Mouse (Mus musculus): ENCODE results near the gene Lcn3. TPM values are rescaled to one million over a fixed set of nuclear protein-coding genes. Genes with fewer than 3 reads are reported as not detected.
"Not testable (repeated sequence)": the region's sequence is repeated elsewhere in the genome, so short reads cannot be mapped to it uniquely, and the experiment has no call there.

Lcn3 gene
- total RNA-seq (2021): not detected
- long read RNA-seq, experiment 1: 0 reads
- long read RNA-seq, experiment 2: 0 reads

DNA sequence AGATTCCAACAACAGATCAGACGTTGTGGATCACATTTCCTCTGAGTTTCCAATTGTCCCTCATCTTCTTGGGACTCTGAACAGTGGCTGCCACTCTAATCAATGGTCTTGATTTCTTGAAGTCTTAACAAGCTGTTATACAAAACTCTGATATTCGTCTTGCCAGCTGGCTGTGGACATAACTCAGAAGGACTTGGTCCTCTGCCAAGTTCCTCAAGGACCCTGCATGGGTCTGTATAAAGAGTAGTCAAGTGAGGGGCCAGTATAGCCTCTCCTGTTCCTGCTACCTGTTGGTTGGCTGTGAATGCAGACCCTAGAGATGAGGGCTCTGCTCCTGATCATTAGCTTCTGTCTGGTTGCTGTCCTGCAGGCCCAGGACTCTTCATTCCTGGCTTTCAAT lies at the start of gene Lcn3:
TSS of gene Lcn3 (plus strand) at position 301 of the 400 bp plus-strand sequence.
- no peak for DNase-seq

DNA sequence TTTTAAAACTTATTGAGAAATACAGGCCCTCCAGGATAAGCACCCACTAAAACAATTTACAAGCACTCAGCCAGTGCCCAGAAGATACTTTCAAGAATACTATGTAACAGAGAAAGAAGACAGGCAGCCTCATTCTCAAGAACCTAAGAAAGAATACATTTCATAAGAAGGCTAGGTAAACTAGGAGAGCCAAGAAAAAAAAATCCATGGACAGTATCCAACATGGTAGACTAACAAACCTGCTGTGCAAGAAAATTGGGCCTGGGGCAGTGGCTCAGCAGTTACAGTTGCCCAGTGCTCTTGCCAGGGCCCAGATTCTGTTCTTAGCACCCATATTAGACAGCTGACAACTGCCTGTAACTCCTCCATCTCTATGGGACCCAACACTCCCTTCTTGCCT lies 48.1 kb upstream of the Lcn3 start:
- no peak for DNase-seq

DNA sequence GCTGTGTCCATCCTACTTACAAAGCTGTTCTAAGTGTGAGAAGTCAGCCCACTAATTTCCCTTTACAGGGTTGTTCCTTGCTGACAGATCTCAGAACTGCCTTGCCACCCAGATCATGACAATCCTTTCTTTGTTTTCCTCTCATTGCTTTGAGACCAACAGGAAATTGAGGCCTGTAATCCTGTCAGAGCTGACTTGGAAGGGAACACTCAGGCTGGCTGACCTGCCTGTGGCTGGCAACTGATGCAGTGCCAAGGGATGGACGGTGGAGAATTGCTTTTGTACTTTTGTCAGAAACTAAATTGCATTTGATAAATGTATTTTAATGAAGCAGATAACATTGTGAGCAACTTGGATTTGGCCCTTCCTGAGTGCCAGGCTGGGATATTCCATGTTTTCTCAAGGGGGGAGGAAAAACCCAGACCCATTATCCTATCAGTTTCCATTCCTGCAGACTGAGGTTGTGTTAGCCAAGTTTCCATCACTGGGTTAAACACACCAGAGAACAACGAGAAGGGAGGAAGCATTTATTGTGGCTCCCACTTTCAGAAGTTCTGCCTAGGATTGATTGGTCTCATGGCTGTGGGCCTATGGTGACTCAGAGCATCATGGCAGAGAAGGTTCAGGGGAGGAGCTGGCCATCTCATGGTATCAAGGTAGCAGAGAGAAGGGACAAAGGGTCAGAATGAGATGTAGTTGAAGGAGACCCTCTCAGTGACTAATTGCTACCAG lies 32.0 kb upstream of the Lcn3 start:
- no peak for DNase-seq

DNA sequence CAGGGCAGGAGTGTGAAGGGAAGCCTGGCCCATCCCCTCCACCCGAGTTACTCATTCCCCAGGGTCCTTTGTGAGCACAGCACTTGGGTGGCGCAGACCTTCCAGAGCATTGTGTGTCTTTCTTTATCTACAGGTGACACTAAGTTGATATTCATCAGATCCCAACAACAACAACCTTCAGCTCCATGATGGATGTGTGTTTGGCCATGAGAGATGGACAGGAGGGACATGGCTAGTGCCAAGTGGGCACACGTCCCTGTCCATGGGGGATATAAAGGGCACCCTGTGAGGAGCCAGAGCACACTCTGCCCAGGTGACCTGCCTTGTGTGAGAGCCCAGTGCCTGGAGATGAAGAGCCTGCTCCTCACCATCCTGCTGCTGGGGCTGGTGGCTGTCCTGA lies 28.7 kb upstream of the Lcn3 start, which contains the start of gene Obp2b:
TSS of gene Obp2b (plus strand) at position 301 of the 400 bp plus-strand sequence.
- not testable (repeated sequence) for DNase-seq

DNA sequence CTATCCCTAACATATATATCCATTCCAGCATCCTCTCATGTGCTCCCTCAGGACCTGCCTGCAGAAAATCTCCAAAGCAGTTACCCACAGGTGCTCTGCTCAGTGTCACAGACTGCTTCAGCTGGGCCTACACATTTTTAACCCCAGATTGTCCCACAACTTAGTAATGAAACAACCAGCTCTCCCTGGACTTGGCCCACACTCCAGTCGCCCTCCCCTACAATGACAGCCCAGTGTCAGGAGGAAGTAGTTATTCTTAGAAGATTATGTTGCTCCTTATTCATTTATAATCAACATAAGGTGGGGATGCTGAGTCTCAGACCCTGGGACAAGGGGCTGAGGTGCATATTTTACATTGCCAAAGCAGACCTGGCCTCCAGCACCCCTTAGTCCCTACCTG lies 23.7 kb upstream of the Lcn3 start:
- DNase-seq: no peak

DNA sequence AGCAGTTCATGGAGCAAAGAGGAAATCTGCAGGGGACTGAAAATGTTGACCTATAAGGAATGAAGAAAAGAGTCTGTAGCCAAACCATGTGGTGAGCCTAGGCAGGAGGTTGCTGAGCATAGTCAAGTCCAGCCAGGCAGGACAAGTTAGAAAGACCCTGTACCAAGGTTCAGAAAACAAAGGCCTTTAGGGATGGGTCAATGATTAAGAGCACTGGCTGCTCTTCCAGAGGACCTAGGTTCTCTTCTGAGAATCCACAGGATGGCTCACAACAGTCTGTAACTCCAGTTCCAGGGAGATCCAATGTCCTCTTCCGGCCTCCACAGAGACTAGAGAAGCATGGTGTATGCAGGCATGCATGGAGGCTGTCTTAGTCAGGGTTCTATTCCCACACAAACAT lies 11.2 kb upstream of the Lcn3 start:
- no peak for DNase-seq

DNA sequence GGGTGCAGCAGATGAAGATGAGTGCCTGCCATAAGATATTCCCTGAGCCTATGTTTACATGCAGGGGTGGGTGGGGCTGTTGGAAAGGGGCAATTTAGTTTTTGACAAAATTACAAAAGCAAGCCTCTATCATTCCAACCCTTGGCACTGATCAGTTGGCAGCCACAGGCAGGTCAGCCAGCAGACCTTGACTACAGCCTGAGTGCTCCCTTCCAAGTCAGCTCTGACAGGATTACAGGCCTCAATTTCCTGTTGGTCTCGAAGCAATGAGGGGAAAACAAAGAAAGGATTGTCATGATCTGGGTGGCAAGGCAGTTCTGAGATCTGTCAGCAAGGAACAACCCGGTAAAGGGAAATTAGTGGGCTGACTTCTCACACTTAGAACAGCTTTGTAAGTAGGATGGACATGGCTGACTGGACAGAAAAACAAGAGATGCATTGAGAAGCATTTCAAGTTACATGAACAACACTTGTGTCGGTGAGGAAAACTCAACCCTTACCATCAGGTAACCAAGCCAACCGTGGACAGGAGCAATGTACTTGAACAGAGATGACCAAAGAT lies 7.2 kb upstream of the Lcn3 start:
- DNase-seq: no peak

DNA sequence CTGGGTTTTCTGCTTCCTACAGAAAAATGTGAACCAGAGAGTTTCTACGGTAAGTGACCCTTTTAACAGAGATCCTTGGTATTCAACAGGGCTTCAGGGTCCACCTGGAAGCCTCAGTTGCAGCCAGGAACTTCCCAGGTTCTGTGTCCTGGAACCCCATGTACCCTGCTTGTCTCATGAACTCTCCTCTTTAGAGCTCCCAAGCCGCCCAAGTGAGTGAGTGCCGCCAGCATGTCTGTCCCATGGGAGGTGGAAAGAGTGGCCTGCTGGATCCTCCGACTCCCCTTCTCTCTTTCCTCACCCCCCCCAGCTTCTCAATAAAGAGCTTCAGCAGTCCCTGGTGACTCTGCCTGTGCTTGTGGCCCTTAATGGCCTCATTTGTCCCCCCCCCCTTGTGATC lies 2.4 kb downstream of the Lcn3 start:
- DNase-seq: no peak

DNA sequence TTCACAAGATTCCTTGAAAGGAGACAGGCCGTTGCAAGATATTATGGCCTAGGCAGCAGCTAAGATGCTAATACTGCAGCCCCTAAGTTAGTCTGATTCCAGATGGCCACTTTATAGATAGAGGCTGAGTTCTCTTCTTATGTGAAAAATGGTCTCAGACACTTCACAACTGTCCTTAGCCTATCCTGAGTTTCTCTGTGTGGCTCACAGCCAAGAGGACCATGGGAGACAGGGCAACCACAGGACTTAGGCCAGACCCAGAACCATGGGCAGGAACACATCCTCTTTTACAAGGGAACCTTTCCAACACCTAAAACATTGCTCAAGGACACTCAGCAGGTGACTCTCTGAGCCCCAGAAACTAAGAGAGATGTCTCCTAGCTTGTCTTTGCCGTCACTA lies 8.1 kb downstream of the Lcn3 start:
- peak in 1 of 2 experiments; percentile 11 for DNase-seq

DNA sequence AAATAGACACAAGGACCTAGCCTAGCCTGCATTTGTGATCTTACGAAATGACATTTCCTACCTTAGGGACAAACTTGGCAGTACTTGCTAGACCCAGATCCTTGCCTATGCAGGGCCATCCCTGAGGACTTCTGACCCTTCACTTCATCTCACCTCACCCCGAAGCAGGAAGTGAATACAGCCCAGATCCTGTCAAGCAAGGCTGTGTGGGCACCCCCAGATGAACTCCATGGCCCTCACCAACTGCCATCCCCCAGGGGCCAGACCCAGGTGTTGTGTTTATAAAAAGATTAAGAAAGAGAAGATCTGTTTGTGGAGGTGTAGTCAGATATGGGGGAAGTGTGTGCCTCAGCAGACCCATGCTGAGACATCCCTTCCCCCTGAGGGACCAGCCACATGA lies 9.3 kb downstream of the Lcn3 start:
- DNase-seq: no peak

DNA sequence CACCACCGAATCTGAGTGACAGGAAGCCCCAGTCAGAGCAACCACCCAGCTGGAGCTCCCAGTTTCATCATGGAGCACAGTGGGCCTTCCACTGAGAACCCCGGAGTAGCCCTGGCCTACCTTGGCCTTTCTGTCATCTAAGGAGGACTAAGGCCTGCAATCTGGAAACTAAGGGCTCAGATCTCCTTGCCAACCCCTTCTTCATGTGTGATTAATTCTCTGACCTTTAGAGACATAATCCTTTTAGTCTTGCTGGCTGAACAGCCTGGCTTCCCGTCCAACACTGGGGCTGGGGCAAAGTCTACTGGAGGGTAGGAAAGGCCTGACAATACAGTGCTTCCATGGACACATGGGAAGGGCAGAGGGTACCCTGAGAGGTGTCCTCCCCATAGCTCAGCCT lies 10.6 kb downstream of the Lcn3 start:
- DNase-seq: peak; percentile 36 to 45

DNA sequence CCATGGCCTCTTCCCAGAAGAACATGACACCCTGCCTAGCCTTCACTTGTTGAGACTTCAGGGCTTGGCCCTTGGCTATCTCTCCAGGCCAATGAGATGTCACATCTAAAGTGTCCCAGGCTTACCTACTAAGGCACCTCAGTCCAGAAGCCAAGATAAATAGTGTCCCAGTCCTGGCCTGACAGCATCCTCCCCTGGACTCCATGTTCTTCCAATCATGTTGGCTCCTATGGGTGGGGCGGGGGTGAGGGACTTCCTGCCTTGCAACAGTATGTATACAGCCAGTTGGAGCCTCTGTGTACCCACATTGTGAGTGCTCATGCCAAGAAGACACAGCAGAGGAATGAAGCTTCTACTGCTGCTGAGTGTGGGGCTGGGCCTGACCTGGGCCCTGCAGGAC lies 11.3 kb downstream of the Lcn3 start, which contains the start of gene Lcn11:
TSS of gene Lcn11 (plus strand) at position 301 of the 400 bp plus-strand sequence.
- DNase-seq: no peak

DNA sequence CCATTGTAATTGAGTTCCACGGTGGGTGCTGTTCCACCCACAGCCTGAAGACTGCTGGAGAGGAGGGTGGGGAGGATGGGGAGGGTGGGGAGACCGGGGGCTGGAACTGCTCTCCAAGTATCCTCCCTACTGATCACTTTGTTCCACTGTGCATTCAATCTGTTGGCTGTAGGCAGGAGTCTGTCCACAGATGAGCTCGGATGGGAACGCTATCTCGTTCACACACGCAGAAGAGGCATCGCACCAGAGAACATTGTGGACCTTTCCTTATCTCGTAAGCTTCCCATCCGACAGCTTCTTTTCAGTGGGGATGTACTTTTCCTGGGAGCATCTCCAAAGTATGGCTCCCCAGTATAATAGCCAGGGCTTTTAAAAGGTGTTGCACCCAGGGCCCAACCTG lies 13.7 kb downstream of the Lcn3 start:
- DNase-seq: no peak

DNA sequence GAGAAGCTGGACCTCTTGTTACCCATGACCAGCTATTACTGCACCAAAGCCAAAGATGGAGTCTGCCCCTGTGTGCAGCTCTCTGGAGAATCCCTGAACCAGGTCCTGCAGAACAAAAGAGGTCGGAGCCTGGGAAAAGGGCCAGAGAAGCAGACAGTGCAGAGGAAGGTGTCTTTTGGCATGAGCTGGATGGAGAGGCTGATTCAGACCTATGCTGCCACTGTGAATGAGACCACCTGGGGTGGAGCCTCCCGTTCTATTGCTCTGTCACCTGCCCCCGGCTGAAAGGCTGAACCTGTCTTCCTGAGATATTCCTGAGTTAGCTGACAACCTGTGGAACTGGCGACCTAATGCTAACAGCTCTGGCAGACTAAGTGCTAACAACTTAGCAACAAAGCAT lies 15.6 kb downstream of the Lcn3 start:
- DNase-seq: no peak

DNA sequence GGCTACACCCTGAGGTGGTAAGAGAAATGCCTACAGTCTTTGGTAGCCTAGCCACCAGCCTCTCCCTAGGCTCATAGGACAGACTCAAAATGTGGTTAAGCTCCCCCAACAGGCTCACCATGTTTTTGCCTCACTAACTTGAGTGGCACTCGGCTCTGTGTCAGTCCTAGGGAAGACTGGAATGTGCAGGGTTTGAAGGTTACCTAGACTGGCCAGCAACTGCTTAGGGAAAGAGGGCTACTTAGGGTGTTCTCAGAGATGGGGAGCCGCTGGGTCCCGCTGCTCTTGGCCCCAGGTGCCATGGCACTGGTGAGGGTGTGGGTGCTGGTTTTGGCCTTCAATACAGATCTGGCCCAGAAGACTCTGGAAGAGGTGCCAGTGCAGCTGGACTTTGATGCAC lies 16.6 kb downstream of the Lcn3 start, which contains the start of gene Gm13539:
TSS of gene Gm13539 (plus strand) at position 301 of the 400 bp plus-strand sequence.
- no peak for DNase-seq

DNA sequence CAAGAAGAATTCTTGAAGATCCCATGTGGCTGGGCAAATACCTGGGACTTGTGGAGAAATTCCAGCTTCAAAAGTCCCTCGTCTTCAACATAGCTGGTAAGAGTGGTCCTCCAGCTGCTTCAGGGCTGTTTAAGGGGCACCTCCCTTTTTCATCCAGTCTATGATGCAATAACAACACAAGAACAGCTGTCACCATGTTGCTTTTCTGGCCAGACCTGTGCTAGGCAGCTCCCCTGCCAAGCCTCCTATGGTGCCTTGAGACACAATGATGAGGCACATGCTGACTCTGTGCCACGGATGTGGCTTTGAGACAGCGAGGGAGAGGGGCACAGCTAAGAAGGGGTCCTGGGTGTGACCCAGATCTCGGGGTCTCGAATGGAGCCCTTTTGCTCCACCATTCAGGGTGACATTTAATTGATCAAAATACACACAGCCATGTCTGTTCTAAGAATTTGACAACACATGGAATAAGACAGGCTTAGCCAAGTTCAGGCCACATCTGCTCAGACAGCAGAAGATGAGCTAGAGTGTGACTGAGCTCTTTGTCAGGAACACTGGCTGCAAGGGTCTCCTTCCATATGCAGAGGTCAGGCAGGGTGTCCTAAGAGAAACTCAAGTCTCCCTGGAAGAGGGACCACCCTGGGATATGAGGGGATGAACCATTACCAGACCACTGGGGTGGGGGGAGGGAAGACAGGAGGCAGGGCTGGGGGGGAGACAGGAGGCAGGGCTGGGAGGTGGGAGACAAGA lies 20.4 kb downstream of the Lcn3 start:
- DNase-seq: no peak

DNA sequence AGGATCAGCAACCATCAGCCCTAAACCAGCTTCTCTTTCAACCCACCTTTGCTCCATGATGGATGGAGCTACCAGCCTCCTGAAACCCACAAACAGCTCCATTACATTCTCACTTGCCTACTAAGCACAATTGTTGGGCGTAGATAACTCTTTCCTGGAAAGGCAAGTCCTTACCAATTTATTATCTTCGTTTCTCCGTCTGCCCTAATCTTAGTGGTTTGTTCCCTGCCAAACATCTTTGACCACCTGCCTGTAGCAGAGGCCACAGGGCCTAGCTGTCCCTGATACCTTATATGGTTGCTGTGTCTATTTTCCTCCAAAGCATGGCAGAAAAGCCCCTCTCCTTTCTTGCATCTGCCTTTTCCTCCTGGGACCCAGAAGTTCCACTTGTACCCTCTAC lies 23.7 kb downstream of the Lcn3 start:
- DNase-seq: no peak

DNA sequence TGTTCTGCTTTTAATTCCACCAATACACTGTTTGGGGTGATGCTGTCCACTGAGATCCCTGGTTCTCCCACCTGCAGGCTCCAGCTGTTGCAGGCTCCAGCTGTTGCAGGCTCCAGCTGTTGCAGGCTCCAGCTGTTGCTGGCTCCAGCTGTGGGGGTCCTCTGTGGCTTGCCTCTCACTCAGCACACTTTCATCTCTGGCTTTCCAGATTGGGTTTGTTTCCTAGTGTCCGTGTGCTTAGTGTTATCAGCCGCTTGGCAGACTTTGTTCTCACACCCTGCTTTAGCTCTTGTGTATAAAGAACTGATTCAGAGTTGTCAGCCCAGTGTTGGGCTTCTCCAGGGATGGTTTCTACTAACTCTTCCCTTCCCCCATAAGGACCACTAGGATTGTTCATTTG lies 32.3 kb downstream of the Lcn3 start:
- DNase-seq: no peak

DNA sequence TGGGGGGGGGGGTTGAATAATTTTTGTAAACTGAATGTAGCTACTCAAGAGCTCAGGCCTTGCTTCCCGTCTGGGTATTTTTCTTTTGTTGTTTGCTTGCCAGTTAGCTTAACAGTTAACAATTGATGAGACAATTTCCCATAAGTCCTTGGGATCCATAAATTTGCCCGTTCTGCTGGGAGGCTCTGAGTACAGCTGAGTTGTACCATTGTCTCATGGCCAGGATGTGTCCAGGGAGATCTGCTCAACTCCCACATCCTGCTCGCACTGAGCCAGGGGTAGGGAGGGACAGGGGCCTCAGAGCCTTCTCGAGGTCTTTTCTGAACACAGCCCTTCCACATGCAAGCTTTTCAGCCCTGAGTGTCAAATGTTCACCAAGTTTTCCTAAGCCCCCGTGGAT lies 32.7 kb downstream of the Lcn3 start:
- DNase-seq: no peak

DNA sequence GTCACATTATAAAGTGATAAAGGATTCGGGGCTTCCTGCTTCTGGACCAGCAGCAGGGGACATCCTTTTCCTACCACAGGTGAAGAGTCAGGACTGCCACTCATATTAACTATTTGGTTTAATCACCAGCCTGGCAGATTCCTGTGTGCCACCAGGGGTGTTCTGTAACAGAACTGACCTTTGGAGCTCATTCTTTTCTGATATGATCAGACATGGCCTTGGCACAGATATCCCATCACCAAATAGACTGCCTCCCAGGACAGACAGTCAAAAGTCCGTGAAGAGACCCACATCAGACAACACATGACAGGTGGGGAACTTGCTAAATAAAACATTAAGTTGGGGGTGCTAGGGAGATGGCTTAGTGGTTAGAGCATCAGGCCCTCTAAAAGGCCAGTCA lies 46.3 kb downstream of the Lcn3 start:
- DNase-seq: peak; percentile 15 to 22

DNA sequence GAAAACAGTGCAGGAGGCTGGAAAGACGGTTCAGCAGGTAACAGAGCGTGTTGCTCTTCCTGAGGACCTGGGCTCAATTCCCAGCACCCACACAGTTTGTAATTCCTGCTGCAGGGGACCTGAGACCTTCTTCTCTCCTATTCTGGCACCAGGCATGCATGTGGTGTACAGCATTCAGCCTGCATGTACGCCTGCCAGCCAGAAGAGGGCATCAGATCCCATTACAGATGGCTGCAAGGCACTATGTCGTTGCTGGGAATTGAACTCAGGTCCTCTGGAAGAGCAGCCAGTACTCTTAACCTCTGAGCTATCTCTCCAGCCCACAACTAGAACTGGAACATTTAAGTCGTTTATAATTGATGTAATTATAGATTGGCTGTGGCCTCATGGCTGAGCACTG lies 48.0 kb downstream of the Lcn3 start:
- no peak for DNase-seq

DNA sequence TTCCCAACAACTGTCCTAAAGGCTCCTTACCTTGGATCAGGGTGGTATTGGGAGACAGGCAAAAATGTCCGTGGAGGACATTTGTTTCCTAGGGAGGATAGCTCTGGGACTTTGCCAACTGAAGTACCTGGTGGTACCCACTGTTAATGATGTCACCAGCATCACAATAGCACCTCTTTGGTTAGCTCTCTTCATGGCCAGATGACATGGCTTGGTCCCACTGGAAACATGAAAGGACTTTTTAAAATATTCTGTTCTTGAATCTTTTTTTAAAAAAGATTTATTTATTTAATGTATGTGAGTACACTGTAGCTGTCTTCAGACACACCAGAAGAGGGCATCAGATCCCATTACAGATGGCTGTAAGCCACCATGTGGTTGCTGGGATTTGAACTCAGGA lies 50.4 kb downstream of the Lcn3 start, which contains the start of gene Glt6d1:
TSS of gene Glt6d1 (minus strand) at position 101 of the 400 bp plus-strand sequence.
- DNase-seq: not testable (repeated sequence)

All from adrenal gland, postnatal 36 days (tissue).